In the genomic region with DNA sequence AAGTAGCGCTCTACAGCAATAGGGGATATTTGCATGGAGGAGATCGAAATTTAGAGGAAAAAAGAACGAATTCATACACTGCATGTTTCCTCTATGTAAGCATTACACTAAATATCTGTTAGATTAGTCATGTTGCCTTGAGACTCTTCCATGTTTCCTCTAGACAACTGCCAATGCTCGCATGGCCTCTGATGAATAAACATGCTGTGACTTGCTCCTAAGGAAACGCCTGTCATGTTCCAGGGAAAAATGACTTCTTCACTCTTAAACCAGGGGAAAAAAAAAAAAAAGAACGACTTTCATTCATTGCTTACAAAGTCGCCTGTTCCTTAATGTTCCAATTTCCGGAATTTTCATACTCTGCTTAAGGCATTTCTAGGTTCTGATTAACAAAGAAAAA, we compare ENCODE assay signal across 9 mouse cellular contexts. TPM values are rescaled to one million over a fixed set of nuclear protein-coding genes. Genes with fewer than 3 reads are reported as not detected.
A peak's percentile ranks its signal among the peaks of the same experiment; 100 is the strongest.
DNase-seq lines count a peak whose midpoint lies in the region; ATAC-seq and TF ChIP-seq lines count a peak whose summit lies in the region.
"Had no signal": no experiment of that assay in that cellular context is flagged by ENCODE, and none has a peak within 500 bp of the region (broad histone marks: within the 10 kb centered on the region; RNA-seq: fewer than 3 reads in every experiment).

No protein-coding gene starts in this region.

- H3K9ac ChIP-seq in lung, postnatal 0 days (replicated peaks; ENCODE audit: low read depth), result no peak overlapping the region
- H3K9ac ChIP-seq in limb, embryonic 13.5 days, result no peak overlapping the region
- no peak overlapping the region for H3K9ac ChIP-seq in stomach, postnatal 0 days (ENCODE audit: low read length)

- H3K9me3 ChIP-seq in lung, postnatal 0 days (ENCODE audit: low read length), result no peaks in the 10 kb centered on the region
- H3K9me3 ChIP-seq in limb, embryonic 13.5 days, result no peaks in the 10 kb centered on the region; the same call in 1 of the 2 replicates
- no peaks in the 10 kb centered on the region for H3K9me3 ChIP-seq in stomach, postnatal 0 days (ENCODE audit: control insufficient read depth, low read length)

- no peak for TF ChIP-seq EP300 in lung, postnatal 0 days (IDR thresholded peaks at IDR 0.05)
- no peak for TF ChIP-seq EP300 in stomach, postnatal 0 days (optimal IDR thresholded peaks at IDR 0.05)

- no peak for TF ChIP-seq CTCF in lung, postnatal 0 days (IDR thresholded peaks at IDR 0.05)
- TF ChIP-seq CTCF in stomach, postnatal 0 days (IDR thresholded peaks at IDR 0.05; ENCODE audit: low read depth), result no peak

- DNase-seq in adrenal gland, postnatal 10 days, result peak; percentile 49
- DNase-seq in adrenal gland, postnatal 14 days, result no peak
- DNase-seq in lung, postnatal 0 days (ENCODE audit: low spot score), result peak; percentile 68
- DNase-seq in lung, postnatal 25 days (ENCODE audit: low spot score), result no peak
- no peak for DNase-seq in stomach, postnatal 0 days (ENCODE audit: low spot score)
- DNase-seq in embryo, embryonic 9.5 days (ENCODE audit: extremely low spot score), result no peak
- no peak for DNase-seq in gastrocnemius, adult 8-10 months (ENCODE audit: low spot score in 2 of 2)

- no peaks in the 10 kb centered on the region for H3K4me1 ChIP-seq in lung, postnatal 0 days (ENCODE audit: insufficient read depth, low read depth, low read length)
- peaks cover 15% of the 10 kb centered on the region; the same call in 1 of the 2 replicates for H3K4me1 ChIP-seq in limb, embryonic 13.5 days
- no peaks in the 10 kb centered on the region for H3K4me1 ChIP-seq in stomach, postnatal 0 days (replicated peaks; ENCODE audit: control insufficient read depth, insufficient read depth)

- no peak for ATAC-seq in lung, postnatal 0 days
- ATAC-seq in limb, embryonic 13.5 days (ENCODE audit: low FRiP score, low read depth), result no peak
- ATAC-seq in stomach, postnatal 0 days (ENCODE audit: low FRiP score, low TSS enrichment), result no peak

- no peaks in the 10 kb centered on the region for H3K36me3 ChIP-seq in lung, postnatal 0 days (ENCODE audit: insufficient read depth, low read length)
- H3K36me3 ChIP-seq in limb, embryonic 13.5 days, result no peaks in the 10 kb centered on the region
- no peaks in the 10 kb centered on the region for H3K36me3 ChIP-seq in stomach, postnatal 0 days (ENCODE audit: control insufficient read depth, insufficient read depth, low read length)

- peak overlapping the region; percentile 94 for H3K4me2 ChIP-seq in lung, postnatal 0 days (replicated peaks; ENCODE audit: low read depth, low read length)
- H3K4me2 ChIP-seq in limb, embryonic 13.5 days (replicated peaks), result peak overlapping the region; percentile 95
- H3K4me2 ChIP-seq in stomach, postnatal 0 days (replicated peaks; ENCODE audit: low read depth), result peak overlapping the region; percentile 93

- H3K27ac ChIP-seq in lung, postnatal 0 days (ENCODE audit: low read length), result no peak overlapping the region
- no peak overlapping the region for H3K27ac ChIP-seq in limb, embryonic 13.5 days
- peak overlapping the region; percentile 98 for H3K27ac ChIP-seq in stomach, postnatal 0 days (replicated peaks)

- no peaks in the 10 kb centered on the region for H3K27me3 ChIP-seq in lung, postnatal 0 days (replicated peaks; ENCODE audit: insufficient read depth, low read length)
- peaks cover 44% of the 10 kb centered on the region for H3K27me3 ChIP-seq in limb, embryonic 13.5 days
- no peaks in the 10 kb centered on the region for H3K27me3 ChIP-seq in stomach, postnatal 0 days (ENCODE audit: control insufficient read depth, insufficient read depth, low read length)

- 26% methylated on average over 8 of the region's 8 CpGs for WGBS in lung, postnatal 0 days
- WGBS in limb, embryonic 13.5 days, result 51% methylated on average over 8 of the region's 8 CpGs
- WGBS in stomach, postnatal 0 days, result 28% methylated on average over 8 of the region's 8 CpGs

- peak overlapping the region; percentile 78 for H3K4me3 ChIP-seq in lung, postnatal 0 days (ENCODE audit: low read depth, low read length)
- H3K4me3 ChIP-seq in limb, embryonic 13.5 days, result peak overlapping the region; percentile 72
- peak overlapping the region; percentile 81 for H3K4me3 ChIP-seq in stomach, postnatal 0 days (ENCODE audit: low read depth, low read length)

RNA-seq across cellular contexts. Expression of gene Cobll1, which starts 2.1 kb away (rescaled TPM):
- total RNA-seq in adrenal gland, postnatal 10 days (2021), result 100 to 1,000 TPM; 106 to 124 TPM
- total RNA-seq in adrenal gland, postnatal 14 days (2021), result 189 and 216 TPM in 2 replicates
- polyA plus RNA-seq in lung, postnatal 0 days (2015; fragmentation: Nextera tagmentation; extraction: Ambion mirVana), result 8.8 and 9.4 TPM in 2 replicates
- polyA plus RNA-seq in limb, embryonic 13.5 days (2015; fragmentation: Nextera tagmentation; extraction: Ambion mirVana), result 2.3 and 3.0 TPM in 2 replicates
- 9.3 and 10.3 TPM in 2 replicates for polyA plus RNA-seq in stomach, postnatal 0 days (2015; fragmentation: Nextera tagmentation; extraction: Ambion mirVana)
- total RNA-seq in gastrocnemius, adult 8-10 months (2022), result 1 to 10 TPM; 4.0 to 5.1 (median 4.4) TPM
- polyA plus RNA-seq: erythroblast, embryonic 14.5 days had no signal

Comparison
In these comparisons a context has a peak if more than half of its experiments do, and no peak if none do; other contexts are left out.
1. DNase-seq: peak in adrenal gland, postnatal 10 days (single experiment) and lung, postnatal 0 days (single experiment); none in adrenal gland, postnatal 14 days (single experiment), lung, postnatal 25 days (single experiment), stomach, postnatal 0 days (single experiment), embryo, embryonic 9.5 days (single experiment) and gastrocnemius, adult 8-10 months (0 of 2).
2. RNA of gene Cobll1, which starts 2.1 kb away (total RNA-seq): 189 to 216 TPM in adrenal gland, postnatal 14 days and 106 to 124 TPM in adrenal gland, postnatal 10 days; 4.0 to 5.1 TPM in gastrocnemius, adult 8-10 months; every median in the first group is over 10 times any median in the second.
3. Peak in every context shown above with its lines, with median percentiles within 50 percentile points of each other: H3K4me2 ChIP-seq and H3K4me3 ChIP-seq.